Mouse (Mus musculus) neutrophil, adult 83 days (primary cell): ENCODE measurements around the gene Gm10719. TPM values are rescaled to one million over a fixed set of nuclear protein-coding genes. Genes with fewer than 3 reads are reported as not detected.

Experiments
- total RNA-seq, 2 experiments: library from RNA; stranded (reverse); gene quantifications; one replicate each; pipeline ENCODE4 v1.2.4; 2023

Gm10719 gene
- 1 to 10 TPM; 3.2 to 4.5 TPM for total RNA-seq

DNA sequence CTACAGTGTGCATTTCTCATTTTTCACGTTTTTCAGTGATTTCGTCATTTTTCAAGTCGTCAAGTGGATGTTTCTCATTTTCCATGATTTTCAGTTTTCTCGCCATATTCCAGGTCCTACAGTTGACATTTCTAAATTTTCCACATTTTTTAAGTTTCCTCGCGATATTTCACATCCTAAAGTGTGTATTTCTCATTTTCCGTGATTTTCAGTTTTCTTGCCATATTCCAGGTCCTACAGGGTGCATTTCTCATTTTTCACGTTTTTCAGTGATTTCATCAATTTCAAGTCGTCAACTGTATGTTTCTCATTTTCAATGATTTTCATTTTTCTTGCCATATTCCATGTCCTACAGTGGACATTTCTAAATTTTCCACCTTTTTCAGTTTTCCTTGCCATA is at the start of gene Gm10719:
Gene Gm10719, plus strand, starts transcription at position 301 of the 400 bp plus-strand sequence.

DNA sequence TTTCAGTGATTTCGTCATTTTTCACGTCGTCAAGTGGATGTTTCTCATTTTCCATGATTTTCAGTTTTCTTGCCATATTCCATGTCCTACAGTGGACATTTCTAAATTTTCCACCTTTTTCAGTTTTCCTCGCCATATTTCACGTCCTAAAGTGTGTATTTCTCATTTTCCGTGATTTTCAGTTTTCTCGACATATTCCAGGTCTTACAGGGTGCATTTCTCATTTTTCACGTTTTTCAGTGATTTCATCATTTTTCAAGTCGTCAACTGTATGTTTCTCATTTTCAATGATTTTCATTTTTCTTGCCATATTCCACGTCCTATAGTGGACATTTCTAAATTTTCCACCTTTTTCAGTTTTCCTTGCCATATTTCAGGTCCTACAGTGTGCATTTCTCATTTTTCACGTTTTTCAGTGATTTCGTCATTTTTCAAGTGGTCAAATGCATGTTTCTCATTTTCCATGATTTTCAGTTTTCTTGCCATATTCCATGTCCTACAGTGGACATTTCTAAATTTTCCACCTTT is 16.7 kb upstream of the Gm10719 start, which contains the start of gene Gm10722:
Gene Gm10722, plus strand, starts transcription at position 478 of the 528 bp plus-strand sequence.

DNA sequence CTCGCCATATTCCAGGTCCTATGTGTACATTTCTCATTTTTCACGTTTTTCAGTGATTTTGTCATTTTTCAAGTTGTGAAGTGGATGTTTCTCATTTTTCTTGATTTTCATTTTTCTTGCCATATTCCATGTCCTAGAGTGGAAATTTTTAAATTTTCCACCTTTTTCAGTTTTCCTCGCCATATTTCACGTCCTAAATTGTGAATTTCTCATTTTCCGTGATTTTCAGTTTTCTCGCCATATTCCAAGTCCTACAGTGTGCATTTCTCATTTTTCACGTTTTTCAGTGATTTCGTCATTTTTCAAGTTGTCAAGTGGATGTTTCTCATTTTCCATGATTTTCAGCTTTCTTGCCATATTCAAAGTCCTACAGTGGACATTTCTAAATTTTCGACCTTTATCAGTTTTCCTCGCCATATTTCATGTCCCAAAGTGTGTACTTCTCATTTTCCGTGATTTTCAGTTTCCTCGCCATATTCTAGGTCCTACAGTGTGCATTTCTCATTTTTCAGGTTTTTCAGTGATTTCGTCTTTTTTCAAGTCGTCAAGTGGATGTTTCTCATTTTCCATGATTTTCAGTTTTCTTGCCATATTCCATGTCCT is 14.3 kb upstream of the Gm10719 start, which contains the start of gene Gm11168:
Gene Gm11168, plus strand, starts transcription at position 553 of the 603 bp plus-strand sequence.

DNA sequence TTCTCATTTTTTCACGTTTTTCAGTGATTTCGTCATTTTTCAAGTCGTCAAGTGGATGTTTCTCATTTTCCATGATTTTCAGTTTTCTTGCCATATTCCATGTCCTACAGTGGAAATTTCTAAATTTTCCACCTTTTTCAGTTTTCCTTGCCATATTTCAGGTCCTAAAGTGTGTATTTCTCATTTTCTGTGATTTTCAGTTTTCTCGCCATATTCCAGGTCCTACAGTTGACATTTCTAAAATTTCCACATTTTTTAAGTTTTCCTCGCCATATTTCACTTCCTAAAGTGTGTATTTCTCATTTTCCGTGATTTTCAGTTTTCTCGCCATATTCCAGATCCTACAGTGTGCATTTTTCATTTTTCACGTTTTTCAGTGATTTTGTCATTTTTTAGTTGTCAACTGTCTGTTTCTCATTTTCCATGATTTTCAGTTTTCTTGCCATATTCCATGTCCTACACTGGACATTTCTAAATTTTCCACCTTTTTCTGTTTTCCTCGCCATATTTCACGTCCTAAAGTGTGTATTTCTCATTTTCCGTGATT is 4.4 kb upstream of the Gm10719 start, which contains the start of gene Gm10721:
Gene Gm10721, plus strand, starts transcription at position 408 of the 547 bp plus-strand sequence.

DNA sequence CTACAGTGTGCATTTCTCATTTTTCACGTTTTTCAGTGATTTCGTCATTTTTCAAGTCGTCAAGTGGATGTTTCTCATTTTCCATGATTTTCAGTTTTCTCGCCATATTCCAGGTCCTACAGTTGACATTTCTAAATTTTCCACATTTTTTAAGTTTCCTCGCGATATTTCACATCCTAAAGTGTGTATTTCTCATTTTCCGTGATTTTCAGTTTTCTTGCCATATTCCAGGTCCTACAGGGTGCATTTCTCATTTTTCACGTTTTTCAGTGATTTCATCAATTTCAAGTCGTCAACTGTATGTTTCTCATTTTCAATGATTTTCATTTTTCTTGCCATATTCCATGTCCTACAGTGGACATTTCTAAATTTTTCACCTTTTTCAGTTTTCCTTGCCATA is 1.9 kb upstream of the Gm10719 start, which contains the start of gene Gm10720:
Gene Gm10720, plus strand, starts transcription at position 301 of the 400 bp plus-strand sequence.

DNA sequence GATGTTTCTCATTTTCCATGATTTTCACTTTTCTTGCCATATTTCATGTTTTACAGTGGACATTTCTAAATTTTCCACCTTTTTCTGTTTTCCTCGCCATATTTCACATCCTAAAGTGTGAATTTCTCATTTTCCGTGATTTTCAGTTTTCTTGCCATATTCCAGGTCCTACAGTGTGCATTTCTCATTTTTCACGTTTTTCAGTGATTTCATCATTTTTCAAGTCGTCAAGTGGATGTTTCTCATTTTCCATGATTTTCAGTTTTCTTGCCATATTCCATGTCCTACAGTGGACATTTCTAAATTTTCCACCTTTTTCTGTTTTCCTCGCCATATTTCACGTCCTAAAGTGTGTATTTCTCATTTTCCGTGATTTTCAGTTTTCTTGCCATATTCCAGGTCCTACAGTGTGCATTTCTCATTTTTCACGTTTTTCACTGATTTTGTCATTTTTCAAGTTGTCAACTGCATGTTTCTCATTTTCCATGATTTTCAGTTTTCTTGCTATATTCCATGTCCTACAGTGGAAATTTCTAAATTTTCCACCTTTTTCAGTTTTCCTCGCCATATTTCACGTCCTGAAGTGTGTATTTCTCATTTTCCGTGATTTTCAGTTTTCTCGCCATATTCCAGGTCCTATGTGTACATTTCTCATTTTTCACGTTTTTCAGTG is 6.2 kb downstream of the Gm10719 start, which contains the start of gene Gm10718:
Gene Gm10718, plus strand, starts transcription at position 236 of the 673 bp plus-strand sequence.

DNA sequence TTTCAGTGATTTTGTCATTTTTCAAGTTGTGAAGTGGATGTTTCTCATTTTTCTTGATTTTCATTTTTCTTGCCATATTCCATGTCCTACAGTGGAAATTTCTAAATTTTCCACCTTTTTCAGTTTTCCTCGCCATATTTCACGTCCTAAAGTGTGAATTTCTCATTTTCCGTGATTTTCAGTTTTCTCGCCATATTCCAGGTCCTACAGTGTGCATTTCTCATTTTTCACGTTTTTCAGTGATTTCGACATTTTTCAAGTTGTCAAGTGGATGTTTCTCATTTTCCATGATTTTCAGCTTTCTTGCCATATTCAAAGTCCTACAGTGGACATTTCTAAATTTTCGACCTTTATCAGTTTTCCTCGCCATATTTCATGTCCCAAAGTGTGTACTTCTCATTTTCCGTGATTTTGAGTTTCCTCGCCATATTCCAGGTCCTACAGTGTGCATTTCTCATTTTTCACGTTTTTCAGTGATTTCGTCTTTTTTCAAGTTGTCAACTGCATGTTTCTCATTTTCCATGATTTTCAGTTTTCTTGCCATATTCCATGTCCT is 7.8 kb downstream of the Gm10719 start, which contains the start of gene Gm10717:
Gene Gm10717, plus strand, starts transcription at position 506 of the 556 bp plus-strand sequence.

DNA sequence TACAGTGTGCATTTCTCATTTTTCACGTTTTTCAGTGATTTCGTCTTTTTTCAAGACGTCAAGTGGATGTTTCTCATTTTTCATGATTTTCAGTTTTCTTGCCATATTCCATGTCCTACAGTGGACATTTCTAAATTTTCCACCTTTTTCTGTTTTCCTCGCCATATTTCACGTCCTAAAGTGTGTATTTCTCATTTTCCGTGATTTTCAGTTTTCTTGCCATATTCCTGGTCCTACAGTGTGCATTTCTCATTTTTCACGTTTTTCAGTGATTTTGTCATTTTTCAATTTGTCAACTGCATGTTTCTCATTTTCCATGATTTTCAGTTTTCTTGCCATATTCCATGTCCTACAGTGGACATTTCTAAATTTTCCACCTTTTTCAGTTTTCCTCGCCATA is 17.1 kb downstream of the Gm10719 start, which contains the start of gene Gm17535:
Gene Gm17535, plus strand, starts transcription at position 301 of the 400 bp plus-strand sequence.

DNA sequence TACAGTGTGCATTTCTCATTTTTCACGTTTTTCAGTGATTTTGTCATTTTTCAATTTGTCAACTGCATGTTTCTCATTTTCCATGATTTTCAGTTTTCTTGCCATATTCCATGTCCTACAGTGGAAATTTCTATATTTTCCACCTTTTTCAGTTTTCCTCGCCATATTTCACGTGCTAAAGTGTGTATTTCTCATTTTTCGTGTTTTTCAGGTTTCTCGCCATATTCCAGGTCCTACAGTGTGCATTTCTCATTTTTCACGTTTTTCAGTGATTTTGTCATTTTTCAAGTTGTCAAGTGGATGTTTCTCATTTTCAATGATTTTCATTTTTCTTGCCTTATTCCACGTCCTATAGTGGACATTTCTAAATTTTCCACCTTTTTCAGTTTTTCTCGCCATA is 19.4 kb downstream of the Gm10719 start, which contains the start of gene Gm10715:
Gene Gm10715, plus strand, starts transcription at position 301 of the 400 bp plus-strand sequence.

Other genes starting within 250 kb of the Gm10719 start
- not detected for gene Gm10722, start 16.5 kb upstream of the Gm10719 start, total RNA-seq
- 1 to 10 TPM in 1 of 2 experiments, not detected in 1; 1.3 TPM for gene Gm11168, start 14.1 kb upstream of the Gm10719 start, total RNA-seq
- 1 to 10 TPM; 1.5 to 4.6 TPM for gene Gm10721, start 4.3 kb upstream of the Gm10719 start, total RNA-seq
- gene Gm10720, start 1.8 kb upstream of the Gm10719 start, total RNA-seq: 1 to 10 TPM in 1 of 2 experiments, not detected in 1; 1.8 TPM
- gene Gm10718, start 6.1 kb downstream of the Gm10719 start, total RNA-seq: 1 to 10 TPM; 3.5 to 6.1 TPM
- 1 to 10 TPM; 1.3 to 1.6 TPM for gene Gm10717, start 8.0 kb downstream of the Gm10719 start, total RNA-seq
- gene Gm17535, start 17.2 kb downstream of the Gm10719 start, total RNA-seq: not detected
- not detected for gene Gm10715, start 19.5 kb downstream of the Gm10719 start, total RNA-seq